Mouse (Mus musculus) A20 (cell line): Measurements from ENCODE around the gene Col6a5.
"Not testable (repeated sequence)": the region's sequence is repeated elsewhere in the genome, so short reads cannot be mapped to it uniquely, and the experiment has no call there.

Experiments used
- DNase-seq: peaks from one replicate; pipeline ENCODE4 v3.0.0-alpha.2; 2011; ENCODE audit warnings: low read depth, low spot score

Gene Col6a5

DNA sequence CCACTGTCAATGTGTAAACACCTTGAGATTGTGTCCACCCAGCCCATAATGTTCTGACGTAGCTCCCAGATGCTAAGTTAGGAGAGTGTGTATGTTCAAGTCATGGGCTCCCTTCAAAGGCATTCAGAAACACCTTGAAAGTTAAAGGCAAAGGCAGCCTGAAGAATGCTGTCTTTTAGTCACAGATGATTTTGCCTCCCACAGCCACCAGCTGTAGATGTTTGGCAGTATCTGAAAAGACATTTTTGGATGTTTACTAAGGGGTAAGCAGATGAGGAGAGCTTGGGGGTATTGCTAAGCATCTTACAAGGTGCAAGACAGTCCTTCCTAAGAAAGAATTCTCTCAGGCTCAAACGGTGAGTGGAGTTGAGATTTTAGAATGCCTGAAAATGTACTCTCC lies 50.3 kb downstream of the Col6a5 start:
- no peak for DNase-seq

- DNase-seq: no peak
These were observed 51.1 kb downstream of the Col6a5 start for GRCm38 (mm10) chr9:105909352-105909751.

DNA sequence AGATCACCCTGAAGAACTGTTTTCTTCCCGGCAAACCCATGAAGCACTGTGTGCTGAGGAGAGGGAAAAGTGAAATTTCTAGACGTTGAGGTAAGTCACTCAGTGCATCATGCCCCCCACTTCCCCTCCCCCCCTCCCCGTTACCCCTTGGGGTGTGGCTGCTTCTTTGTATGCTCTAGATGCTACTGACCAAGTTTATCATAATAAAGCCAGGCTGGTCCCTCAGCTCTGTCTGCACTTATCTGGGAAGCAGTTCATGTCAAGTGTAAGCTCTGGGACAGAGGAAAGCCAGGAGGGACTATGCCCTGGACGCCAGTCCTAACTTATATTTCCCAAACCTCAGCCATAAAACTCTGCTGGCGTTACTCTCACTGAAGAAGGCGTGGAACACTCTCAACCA lies 53.0 kb downstream of the Col6a5 start:
- no peak for DNase-seq

- peak; percentile 27 for DNase-seq
These were observed 72.9 kb downstream of the Col6a5 start for GRCm38 (mm10) chr9:105887521-105887920.

GRCm38 (mm10) chr9:105884656-105885430 lies 75.6 kb downstream of the Col6a5 start:
- DNase-seq: no peak

DNA sequence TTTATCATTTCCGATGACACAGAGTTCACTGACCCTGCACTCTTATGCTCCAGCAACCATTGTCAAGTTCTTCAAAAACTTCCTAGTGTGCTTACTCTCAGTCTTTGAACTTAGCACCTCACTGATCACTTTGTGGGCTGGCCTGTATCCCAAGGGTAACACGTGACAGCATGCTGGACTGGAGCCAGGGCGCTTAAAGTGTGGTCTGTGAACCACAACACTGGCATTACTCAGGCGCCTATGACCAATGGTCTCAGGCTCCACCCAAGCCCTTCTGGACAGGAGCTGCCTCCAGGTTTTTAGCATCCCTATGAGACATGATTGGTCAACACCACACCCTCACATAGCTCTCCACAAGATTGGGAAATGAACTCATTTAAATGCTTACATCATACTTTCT lies 79.7 kb downstream of the Col6a5 start:
- no peak for DNase-seq

DNA sequence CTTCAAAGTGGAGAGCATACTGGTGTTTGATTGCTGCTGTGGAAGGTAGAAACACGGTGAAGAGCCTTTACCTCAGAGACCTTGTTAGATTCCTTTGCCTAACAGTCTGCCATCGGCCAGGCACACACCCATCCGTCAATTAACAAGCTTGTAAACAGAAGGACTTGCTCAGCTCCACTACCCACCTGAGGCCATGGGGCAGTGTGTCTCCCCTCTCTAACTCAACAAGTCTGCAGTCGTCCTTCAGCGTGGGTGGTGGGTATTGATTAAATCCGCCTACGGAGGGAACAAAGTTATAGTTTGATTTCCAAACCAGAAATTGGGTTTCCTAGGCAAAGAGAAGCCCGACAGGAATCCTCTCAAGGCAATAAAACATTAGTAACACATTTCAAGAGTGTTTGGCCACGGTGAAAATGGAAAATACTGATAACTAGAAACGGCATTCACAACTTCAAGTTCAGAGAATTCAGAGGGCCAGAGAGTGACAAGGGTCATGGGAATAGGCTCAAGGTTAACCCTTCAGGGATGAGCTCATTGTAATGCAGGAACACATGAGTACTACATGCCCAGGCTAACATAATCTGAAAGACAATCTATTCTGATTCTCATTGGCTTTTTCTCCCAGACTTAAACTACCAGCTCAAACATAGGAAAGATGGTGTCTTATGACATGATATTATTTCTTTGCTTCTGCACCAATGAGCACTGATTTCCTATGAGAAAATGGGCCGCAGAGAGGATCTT lies 81.9 kb downstream of the Col6a5 start:
- no peak for DNase-seq

- DNase-seq: no peak
These were observed 84.3 kb downstream of the Col6a5 start for GRCm38 (mm10) chr9:105876124-105876523.

- DNase-seq: no peak
These were observed 88.8 kb downstream of the Col6a5 start for GRCm38 (mm10) chr9:105871643-105872042.

DNA sequence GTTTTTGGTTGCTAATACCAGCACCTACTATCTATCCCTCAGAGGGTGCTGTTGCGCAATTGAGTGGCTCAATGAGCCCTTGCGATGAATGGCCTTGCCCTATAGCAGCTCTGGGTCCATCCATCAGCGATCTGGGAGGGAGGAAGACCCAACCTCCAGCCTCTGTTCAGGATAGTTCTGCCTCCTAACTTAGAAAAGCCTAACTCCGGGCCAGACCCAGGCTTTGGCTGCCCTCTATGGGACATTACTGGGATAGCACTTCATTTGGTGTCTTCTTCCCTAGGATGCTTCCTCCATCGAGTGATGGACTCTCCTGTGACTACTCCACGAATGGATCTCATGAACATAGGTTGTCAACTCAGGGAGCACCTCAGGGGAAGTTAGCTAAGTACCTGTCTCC lies 102.7 kb downstream of the Col6a5 start:
- peak; percentile 41 for DNase-seq

DNA sequence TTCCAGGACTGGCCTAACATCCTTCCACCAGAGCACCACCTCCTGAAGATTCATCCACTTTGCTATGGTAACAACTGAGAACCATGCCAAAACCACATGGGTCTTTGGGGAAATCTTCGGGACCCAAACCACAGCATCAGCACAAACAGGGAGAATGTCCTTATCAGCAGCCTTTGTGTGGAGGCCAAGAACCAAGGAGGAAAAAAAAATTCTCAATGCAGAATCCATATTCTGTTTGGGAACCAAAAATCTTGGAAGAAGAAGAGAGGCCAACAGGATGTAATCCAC lies 107.7 kb downstream of the Col6a5 start:
- DNase-seq: no peak

DNA sequence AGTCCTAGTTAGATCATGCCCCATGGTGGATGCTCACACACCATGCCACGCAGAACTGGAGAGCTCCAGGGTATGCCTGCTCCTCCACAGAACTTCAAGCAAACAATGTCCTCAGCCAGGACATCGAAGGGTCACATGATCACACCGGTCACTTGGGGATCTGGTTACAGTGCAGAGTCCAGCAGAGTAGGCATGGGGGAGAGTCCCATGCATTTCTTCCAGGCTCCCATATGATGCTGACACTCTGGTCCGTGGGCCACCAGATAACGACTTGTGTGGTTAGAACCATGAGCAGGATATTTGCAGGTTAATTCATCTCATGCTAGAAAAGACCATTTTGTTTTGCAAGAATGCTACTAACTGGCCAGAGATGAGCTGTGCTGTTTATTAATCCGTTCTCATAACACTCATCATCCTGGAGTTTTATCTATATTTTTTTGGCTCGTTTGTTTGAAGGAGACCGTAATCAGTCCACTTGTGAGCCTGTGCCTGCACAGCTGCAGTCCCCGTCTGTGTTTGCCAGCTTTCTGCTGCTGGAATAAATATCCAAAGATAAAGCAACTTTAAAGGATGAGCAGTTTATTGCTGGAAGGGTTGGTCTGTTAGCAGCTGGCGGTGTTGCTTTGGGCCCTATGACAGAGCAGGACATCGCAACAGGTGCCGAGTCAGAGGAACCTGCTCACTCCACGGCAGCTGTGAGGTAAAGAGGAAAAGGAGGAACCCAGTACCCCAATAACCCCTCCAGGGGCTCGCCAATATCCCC lies 108.2 kb downstream of the Col6a5 start:
- no peak for DNase-seq

DNA sequence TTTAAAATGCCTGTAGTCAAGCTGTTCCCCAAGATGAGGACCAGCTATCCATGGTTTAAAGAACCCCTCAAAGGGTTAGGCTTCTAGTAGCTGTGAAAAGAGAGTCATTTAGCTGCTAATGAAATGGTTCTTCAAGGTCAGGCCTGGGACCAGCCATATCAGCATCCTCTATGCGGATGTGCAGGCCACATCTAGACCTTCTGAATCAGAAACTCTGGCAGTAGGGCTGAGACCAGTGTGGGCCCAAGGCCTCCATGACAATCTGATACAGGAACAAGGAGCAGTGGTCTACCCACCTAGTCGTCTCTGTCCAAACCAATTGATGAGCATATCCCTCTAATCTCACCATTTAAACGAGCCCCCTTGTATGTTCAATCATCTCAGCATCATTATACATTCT lies 109.4 kb downstream of the Col6a5 start:
- no peak for DNase-seq

- no peak for DNase-seq
These were observed 112.0 kb downstream of the Col6a5 start for GRCm38 (mm10) chr9:105848396-105848795.

DNA sequence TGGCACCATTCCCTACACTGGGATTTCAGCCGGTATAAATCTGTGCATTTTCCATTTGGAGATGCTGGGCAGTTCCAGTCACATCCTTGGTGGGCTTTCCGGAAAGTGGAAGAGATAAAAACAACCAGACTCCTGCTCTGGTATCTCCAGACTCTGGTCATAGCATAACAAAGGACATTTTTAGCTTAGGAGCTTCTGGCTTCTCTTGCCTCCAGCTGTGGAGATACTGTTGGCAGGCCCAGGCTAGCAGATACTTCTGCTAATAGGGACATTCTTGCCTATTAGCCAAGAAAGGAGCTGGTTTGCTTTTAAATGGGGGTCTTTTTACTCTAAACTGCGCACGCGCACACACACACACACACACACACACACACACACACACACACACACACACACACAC lies 113.2 kb downstream of the Col6a5 start:
- no peak for DNase-seq

DNA sequence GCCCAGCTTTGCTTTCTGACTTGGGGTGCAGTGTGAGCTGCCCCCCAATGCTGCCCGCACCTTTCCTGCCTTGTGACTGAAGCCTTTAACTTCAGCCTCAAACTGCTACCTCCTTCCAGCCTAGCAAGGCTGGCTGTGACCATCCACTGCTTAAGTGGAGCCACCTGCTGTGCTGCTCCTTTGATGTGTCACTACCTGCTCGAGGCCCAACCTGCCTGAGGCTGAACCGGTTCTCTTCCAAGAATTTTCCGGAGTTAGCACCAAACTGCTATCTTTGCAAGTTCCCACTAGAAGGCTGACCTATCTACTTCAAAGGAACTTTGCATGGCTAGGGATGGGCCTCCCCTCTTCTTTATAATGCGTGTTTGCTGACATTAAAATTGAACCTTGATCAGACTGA lies 119.1 kb downstream of the Col6a5 start:
- DNase-seq: not testable (repeated sequence)

- no peak for DNase-seq
These were observed 121.3 kb downstream of the Col6a5 start for GRCm38 (mm10) chr9:105839147-105839515.

DNA sequence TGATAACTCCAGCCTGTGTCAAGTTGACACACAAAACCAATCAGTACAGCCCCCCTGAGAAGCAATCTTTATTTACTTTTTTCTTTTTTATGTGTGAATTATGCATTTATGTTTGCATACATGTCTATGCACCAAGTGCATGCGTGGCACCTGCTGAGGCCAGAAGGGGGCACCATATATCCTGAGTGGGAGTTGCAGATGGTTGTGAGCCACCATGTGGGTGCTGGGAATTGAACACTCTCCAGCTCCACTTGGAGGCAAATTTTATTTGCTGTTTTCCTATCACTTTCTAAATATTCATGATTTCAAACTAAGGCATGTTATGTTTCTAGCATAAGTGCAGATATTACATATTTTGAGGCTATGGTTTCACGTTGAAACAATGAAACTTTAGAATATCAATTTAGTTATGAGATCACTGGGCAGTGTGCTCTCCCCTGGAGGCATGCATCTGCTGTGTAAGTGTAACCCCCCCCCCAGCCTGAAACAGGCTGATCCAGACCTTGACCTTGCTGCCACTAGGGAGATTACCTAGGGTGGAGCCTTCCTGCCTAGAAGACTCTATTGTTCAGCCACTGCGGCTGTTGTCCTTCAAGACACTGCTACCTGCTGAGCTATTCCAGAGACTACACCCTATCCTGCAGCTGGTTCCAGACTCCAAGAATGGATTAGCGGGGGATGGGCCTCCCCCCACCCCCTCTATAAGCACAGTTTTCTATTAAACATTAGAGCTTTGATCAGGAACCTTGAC lies 121.9 kb downstream of the Col6a5 start:
- no peak for DNase-seq

- DNase-seq: peak; percentile 47
These were observed 124.9 kb downstream of the Col6a5 start for GRCm38 (mm10) chr9:105835587-105835986.

- no peak for DNase-seq
These were observed 125.6 kb downstream of the Col6a5 start for GRCm38 (mm10) chr9:105834799-105835198.

DNA sequence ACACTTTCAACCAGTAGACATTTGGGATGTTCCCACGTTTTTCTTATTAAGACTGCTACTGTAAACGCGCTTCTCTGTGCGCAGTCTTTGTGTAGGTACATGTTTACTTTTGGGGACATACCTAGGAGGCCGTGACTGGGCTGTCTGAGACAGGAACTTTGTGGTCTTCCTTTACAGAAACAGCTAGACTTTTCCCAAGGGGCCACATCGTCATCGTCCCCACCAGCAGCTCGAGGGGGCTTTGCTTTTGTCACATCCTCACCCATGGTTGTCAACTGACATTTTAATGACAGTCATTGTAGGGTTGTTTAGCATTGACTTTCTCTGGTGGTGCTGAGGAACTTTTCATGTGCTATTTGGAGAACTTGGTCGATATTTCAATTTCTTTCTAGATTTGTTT lies 129.2 kb downstream of the Col6a5 start:
- no peak for DNase-seq

DNA sequence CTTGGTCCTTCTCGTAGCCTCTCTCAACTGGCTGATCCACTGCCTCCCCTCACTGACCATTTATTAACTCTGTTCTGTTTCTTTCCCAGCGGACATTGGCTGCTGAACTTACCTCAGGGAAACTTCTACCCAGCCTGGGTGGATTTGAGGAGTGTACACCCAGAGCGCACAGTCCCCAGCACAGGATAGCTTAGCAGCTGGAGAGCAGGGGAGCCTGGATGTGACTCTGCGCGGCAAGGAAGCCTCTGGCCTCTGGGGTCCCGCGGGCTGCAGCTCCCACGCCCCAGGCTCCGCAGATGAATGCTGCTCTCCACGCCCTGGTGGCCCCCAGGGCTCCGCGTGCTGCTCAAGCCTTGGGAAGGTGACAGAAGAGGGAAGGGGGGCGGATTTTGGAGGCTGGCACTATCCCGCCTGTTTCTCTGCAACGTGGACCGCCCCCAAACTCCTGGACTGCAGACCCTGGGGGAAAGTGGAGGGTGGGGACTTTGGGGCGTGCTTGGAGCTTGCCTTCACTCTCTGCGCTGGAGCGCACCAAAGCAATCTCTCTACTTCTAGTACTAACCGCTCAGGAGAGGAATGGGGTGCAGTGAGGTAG lies 132.6 kb downstream of the Col6a5 start, which contains the start of gene Col6a6:
TSS of gene Col6a6 (minus strand) at position 370 of the 595 bp plus-strand sequence.
- no peak for DNase-seq
